Mouse (Mus musculus): ENCODE results near the gene Abcg1.

Abcg1 gene

DNA sequence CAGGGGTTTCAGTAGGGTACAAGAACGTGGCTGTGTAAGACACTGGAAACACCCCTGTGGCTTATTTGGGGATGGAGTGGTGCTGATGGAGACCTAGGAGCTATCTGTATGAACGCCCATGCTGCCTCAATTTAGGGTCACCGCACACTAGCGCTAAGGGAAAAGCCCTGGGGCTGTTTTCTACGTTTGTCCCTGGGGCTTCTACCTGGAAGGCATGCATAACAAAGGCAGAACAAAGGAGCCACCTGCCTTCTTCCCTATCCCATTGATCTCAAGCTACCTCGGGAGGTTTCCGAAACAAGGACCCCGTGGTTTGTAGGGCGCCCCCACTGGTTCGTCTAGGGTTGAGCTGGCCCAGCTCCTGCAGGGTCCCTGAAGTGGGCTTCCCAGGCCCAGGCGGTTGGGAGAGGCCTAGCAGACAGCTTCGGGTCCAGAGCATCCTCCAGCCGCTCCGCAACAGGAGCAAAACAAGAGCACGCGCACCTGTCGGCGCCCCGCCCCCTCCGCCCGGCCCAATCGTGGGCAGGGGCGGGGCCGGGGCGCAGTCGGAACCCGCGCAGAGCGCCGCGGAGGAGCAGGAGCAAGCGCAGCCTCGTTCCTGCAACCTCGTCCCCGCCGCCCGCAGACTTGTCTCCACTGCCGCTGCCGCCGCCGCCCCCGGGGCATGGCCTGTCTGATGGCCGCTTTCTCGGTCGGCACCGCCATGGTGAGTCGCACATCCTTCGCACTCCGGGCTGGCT is at the start of gene Abcg1:
Abcg1 (plus strand) TSS at position 525 of the 740 bp plus-strand sequence.
- peak; percentile 80 for DNase-seq

DNA sequence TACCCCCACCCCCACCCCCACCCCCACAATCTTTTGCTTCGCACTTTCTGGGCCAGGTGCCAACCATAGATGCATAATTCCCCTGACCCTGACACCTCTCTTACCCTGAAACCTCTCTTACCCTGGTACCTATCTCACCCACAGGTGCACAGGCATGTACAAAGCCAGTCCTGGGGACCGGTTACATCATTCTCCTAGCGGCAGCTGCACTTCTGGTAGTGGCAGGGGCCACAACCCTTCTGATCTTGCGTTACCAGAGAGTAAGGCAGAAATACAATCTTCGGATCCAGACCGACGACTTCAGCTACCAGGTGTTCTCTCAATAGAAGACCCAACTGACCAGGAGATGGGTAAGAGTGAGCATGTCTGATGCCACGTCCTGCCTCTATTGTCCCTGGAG is 49.1 kb upstream of the Abcg1 start:
- DNase-seq: no peak

DNA sequence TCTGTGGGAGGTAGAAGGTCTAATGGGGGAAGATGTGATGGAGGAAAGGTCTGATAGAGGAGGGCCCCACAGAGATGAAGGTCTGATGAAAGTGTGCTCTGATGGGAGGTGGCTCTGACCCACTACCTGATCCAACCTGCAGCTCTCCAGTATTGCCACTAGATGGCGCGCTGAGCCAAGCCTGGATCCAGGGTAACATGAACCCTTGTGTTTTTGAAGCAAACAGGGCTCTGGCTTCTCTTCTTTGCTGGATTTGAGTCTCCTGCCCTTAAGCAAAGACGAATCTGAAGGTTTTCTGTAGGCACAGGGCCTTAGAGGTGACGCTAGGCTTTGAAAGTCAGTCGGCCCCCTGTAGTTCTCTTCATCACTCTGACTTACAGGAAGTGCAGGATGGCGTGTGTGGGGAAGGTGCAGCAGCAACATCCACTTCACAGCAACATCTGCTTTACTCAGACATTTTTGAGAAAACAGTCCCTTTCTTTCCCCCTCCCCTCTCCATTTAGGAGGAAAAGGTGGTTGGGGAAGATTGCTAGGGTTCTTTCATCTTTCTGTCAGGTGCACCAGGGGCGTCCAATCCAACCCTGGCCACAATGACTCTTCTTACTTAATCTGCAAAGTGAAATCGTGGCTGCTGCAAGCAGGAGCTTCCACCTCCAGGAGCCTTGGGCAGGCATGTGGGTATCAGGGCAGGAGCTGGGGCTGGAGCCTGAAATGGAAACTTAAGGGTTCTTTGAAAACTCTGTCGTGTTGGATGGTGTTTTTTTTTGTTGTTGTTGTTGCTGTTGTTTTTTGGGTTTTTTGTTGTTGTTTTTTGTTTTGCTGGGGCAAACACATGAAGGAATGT is 45.7 kb upstream of the Abcg1 start:
- DNase-seq: peak; percentile 37

DNA sequence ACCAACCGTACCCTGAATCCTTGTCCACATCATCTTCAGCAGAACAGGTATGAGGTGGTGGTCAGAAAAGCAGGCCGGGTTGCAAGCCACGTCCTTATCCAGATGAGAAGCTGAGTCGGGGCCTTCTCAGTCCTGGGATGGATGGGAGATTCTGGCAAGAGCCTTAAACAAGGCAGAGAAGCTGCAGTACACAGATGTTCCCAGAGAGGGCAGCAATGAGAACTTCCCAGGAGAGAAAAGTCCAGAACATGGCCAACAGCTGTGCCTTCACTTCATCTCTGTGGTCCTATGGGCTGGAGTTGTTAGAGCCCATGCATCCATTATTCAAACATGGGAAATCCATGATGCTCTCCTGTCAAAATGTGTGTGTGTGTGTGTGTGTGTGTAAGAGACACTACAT is 39.2 kb upstream of the Abcg1 start:
- peak; percentile 72 for DNase-seq

DNA sequence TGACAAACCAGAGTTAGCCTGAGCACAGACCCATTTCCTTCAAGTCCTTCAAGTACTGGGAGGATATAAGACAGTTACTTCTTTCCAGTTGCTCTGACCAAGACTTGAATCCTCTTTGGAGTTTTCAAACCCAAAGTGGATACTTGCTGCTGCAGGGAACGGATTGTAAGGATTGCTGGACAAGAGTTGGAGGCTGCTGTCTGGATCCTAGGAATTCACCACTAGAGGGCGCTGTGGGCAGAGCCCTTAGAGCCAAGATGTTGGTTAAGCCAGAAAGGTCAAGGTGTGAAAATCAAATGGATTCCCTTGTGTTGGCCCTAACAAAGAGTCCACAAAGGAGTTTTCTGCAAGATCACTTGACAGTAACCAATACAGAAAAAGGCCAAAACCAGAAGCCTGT is 38.0 kb upstream of the Abcg1 start:
- peak; percentile 73 for DNase-seq

DNA sequence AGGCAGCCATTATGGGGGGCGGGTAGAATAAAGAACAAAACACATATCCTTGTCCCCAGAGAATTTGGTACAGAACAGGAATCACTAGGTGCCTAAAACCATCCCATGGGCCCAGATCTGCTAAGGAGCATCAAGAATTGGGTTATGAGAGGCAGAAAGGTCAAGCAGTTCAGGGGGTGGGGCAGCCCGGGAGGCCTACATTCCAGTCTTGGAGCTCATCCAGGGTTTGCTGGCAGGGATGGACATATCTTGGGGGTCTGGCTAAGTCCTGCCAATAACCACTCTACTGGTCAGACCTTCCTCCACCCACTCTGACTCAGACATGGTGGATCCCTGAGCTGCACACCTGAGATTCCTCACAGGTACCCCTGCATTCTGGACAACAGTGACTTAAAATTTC is 37.4 kb upstream of the Abcg1 start:
- DNase-seq: no peak

DNA sequence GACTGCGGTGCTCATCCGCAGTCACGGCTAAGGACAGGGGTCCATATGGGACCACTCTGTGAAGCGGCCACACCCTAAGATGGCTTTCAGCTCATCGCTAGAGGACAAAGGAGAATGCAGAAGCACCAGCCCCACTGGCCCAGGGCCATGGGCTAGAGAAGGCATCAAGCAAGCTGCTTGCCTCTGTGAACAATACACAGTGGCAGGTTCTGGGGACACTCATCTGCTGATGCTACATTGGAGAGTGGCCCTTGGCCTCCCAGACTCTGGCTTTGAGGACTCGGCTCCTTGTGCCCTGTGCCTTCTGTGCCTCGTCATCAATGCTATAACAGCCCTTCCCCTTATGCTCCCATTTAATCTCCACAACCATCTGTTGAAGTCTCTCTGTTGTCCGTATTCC is 36.2 kb upstream of the Abcg1 start:
- DNase-seq: no peak

DNA sequence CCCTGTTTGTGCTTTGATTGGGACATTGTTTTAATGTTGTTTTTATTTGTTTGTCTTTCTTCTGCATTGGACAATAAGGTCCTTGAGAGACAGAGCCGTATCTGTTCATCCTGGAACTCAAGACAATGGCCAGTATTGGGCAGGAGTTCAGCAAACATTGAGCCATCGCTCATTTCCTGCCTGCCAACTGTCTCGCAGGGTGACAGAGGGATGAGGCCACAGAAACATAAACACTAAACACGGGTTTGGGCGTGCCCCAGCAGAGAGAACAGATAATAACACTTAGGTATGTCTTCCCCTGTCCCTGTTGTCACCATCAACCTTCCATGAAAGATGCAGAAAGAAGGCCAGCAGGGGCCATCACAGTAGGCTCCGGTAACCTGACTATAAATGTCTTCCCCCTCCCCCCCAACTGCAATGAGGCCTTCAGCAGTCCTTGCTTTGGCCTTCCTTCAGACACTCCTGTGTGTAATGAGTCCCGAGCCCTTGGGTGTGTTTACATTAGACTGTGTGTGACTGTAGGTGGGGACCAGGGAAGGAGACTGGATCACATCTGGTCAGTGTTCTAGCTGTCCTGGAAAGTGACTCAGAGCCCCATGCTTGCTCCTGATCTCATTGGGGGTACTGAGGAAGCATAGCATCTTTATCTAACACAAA is 33.2 kb upstream of the Abcg1 start:
- no peak for DNase-seq

DNA sequence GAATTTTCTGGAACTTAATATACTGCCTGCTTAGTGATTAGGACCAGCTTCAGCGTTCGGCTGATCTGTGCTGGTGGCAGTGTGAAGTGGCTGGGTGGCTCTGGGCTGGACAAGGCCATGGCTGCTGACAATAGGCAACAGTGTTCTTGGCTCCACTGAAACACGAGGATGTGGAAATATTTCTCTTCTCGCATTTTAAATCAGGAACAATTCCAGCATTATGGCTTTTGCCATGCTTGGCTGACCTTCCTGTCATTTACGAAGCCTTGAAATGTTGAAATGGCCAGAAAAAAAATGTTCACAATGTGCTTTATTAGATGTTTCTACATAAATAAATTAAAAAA is 32.7 kb upstream of the Abcg1 start:
- DNase-seq: no peak

DNA sequence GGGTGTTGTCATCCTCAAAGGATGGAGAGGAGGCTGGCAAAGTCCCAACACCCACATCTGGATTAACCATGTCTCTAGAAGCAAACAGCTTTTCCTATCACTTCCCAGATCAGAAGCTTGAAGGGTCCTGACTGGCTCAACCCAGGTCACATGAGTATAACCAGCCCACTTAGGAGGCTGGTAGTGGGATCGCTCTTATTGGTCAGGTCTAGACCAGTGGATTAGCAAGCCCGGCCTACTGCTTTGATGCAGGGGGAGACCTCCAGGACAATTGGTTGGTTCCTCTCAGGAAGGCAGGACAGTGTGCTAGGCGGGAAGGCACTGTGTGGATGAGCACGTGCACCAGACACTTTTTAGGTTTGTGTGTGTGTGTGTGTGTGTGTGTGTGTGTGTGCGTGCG is 30.5 kb upstream of the Abcg1 start:
- no peak for DNase-seq

DNA sequence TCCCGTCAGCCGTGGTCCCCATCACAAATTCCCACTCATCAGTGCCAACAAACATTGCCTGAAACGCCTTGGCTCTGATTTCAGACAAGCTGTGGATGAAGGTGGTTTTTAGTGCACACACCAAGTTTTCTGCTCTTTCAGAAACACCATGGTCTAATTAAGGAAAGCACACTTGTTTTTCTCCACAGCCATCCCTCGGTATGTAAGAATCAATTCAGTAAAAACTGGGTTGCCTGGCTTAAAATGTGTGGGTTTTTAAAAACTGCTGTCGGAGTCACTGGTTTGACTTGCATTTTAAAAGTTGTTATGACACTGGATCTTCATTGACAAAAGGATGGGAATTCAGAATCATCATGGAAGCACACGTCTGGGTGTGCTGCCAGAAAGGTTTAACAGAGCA is 29.8 kb upstream of the Abcg1 start:
- DNase-seq: no peak

DNA sequence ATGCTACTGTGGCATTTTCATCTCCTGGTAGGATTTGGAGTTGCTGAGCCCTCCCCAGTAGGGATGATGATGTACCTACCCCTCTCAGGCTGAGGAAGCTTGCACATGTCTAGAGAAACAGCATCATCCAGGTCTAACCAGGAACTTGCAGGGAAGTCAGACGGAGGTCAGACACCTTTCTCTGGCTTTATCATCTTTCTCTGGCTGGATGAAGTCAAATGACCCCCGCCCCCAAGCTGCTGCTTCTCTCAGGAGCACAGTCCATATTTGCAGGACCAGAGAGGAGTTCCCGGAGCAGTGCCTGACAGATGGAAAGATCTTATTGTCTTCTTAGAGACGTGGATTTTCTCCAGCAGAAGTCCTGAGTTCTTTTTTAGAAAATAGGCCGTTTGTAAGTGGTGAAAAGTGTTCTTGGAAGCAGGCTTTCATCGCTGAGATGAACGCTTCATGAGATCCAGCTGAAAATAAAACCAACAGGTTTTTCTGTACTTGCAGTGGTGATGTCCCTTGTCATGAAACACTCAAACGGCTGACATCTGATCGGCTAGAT is 28.6 kb upstream of the Abcg1 start:
- no peak for DNase-seq

DNA sequence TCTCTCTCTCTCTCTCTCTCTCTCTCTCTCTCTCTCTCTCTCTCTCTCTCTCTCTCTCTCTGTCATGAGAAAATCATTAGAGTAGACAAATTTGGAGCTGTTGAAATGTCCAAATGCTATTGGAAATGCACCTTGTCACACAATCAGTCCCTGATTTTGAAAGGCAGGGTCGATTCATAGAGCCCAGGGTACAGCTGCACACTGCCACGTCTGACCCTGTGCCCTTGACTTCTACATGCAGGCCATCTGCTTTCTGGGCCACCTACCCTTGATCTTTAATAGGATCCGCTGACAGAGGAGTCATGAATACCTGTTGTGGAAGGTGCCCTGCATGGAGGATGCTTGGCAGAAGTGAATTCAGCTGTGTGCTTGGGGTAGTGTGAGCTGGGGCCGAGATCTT is 28.1 kb upstream of the Abcg1 start:
- DNase-seq: no peak

DNA sequence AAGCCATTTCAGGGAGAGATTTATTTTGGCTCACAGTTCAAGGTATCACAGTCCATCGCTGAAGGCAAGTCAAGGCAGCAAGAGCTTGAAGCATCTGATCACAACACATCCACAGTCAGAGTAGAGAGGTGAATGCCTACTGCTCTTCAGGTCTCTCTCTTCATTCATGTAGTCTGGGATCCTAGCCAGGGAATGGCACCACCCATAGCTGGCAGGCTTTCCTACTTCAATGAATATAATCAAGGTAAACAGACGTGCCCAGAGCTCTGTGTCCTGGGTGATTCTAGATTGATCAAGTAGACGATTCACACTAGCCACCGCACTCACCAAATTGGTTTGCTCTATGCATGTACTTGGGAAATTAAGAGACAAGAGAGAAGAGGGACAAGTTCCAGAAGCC is 25.1 kb upstream of the Abcg1 start:
- DNase-seq: no peak

DNA sequence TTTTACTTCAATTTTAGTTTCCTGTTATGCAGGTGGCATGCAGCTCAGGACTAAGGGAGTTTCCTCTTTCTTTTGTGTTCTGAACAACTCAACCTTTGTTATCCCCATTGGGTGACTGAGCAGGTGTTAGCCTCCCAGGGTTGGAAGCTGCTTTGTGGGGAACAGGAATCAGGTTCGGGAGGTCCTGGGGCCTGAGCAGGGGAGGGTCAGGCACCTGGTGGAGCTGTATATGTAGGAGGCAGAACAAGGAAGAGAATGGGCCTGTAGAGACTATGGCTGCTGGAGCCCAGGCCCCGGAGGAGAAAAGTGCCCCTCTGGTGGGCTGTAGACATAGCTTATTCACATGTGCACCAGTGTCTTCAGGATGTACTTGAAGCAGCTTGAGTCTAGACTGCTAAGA is 24.2 kb upstream of the Abcg1 start:
- DNase-seq: no peak

DNA sequence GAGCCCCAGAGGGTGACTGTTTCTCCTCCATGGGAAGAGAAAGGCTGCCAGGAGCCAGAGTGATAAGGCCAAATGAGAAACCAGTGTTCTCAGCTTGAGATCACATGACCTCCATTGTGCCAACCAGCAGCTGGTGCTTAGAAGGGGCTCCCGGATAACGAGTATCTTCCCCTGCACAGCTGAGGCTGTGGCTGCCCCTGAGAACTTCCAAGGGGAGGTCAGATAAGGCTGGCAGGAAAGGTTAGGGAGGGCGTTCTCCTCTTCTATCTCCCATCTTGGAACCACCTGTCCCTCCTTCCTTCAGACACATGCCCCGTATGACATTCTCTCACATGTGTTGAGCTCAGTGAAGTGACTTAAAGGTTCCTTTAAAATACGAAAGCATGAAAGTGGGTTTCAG is 23.3 kb upstream of the Abcg1 start:
- no peak for DNase-seq

DNA sequence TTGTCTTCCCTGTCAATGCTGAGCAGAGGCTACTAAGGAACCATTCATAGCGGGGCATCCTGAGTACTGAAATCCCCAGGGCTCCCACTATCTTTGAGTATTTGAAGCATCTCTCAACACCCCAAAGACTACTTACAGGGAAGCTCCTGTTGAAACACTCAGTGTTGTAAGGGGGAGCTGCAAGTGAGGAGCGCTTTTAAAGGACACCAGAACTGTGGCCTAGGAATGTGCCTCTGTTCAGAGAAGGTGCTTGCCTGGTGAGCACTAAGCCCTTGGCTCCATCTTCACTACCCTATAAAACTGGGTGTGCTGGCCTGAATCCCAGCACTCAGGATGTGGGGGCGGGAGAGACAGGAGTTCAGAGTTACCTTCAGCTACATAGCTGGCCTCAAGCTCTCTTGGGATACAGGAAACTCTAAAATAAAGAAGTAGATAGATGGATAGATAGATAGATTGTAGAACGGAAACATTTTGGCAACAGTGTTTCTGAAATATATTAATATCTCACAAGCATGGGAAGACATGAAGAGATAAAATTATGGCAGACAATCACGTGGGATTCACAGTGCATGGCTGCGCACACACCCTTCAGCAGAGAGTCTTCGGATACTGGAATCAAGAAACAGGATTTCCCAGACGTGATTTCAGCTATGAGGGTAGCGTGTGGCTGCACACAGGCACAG is 22.7 kb upstream of the Abcg1 start:
- no peak for DNase-seq

DNA sequence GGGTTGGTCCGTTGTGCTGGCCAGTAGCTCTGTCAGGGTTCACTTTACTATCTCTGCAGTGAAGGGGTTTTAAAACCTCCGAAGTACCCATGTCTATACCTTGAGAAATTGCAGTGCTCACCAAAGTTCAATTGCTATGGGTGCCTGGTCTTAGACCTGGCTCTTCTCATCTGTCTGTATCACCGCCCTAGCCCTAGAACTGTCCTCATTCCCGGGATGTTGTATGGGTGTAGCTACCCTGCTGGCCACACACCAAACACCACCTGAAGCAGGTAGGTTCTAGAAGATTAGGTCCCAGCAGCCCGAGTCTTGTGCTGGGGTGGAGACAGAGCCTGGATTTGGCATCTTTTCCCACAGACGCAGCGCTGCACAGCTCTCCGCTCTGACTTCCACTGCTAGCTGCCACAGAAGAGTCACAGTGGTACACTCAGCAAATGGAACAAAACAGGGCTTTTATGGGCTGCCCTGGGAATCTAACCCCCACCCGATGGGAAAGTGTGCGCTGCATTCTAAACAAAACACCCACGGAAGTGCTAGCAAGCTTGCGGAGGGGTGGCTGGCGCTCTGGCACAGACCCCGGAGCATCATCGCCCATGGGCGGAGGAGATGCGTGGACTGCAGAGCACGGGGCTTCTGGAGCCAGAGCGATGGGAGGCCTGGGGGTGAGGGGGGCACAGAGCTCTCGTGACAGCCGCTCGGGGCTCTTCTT is 21.2 kb upstream of the Abcg1 start:
- peak; percentile 49 for DNase-seq

DNA sequence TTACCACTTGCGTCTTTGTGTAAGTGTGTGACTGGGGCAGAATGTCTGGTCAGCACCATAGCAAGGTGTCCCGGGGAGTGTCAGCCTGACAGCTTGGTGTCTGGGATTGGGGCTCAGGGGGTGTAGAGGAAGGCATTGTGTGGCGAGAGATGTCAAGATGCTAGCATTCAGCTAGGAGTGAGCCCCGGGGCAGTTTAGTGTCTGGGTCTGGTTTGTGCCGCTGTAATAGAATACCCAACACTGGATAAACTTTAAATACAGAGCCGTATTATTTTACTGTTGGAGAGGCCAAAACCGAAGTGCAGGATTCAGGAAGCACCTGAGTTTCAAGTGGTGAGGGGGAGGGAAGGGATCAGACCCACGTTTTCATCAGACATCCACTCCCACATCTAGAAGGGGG is 20.1 kb upstream of the Abcg1 start:
- no peak for DNase-seq

DNA sequence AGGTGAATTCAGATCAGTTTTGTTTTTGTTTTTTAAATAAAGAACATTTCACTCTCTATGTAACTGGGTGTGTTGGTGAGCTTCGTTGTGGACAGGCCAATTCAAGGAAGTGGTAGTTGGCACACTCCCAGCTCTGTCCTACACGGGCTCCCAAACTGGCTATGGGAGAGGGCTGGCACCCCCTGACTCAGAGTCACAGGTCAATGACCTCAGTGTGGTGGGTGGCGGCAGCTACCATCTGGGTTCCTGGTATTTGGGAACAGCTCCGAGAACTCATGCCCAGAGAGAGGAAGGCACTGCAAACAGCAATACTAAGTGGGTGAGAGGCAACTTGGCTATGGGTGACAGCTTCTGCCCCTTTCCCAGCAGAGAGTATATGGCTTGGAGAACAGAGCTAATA is 19.1 kb upstream of the Abcg1 start:
- peak; percentile 38 for DNase-seq

DNA sequence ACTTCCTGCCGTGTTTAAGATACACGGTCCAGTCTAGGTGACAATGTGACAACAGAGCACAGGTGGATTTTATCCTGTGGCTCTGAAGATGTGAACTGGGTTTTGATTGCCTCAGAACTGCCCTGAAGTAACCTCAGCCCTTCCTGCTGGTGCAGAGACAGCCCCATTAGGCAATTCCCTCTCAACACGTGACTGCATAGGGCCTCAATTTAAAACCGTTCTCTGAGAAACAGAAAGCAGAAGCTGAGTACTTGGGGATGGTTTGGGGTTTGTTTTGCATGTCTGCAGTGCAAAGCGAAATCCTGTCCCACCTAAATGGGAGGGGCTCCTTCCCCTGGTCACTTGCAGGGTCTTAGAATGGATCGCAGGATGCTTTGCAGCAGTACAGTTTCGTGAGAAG is 17.8 kb upstream of the Abcg1 start:
- DNase-seq: no peak

DNA sequence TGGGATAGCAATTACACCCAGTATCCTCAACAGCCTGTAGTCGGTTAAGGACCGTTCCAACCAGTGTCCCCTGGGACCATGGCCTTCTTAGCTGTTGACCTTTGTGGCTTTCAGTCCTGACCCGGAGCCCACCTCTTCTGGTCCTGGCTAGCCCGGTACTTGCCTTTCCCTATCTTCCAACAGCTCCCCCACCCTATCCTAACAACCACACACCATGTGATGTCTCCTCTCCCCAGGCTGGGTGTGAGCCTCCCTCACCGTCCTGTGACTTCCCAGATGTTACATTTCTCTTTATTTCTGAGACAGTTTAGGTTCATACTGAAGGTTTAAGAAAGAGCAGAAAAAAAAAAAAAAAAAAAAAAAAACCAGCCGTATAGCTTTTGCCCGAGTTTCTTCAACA is 17.1 kb upstream of the Abcg1 start:
- DNase-seq: no peak

DNA sequence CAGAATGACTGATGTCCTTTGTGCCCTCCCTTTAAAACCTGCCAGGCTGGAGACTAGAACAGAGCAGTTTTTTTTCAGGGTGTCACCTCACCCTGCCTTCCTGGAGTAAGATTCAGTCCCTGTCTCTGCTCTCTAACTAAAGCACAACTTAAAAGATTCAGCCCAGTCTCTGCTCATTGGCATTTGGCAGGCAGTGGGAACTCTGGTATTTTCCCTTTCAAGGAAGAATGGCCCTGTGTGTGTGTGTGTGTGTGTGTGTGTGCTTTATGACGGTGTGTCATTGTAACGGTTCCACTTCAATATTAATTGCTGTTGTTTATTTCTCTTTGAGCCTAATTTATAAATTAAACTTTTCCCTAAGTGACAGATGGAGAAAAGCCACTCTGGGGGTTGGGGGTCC is 14.7 kb upstream of the Abcg1 start:
- no peak for DNase-seq
